ENCODE assay signal across 21 mouse cellular contexts in genomic region chr1:184991191-184991590, GRCm38 (mm10). TPM values are rescaled to one million over a fixed set of nuclear protein-coding genes. Genes with fewer than 3 reads are reported as not detected.
DNase-seq lines count a peak whose midpoint lies in the region; ATAC-seq lines count a peak whose summit lies in the region.
"Had no signal": no experiment of that assay in that cellular context is flagged by ENCODE, and none has a peak within 500 bp of the region (broad histone marks: within the 10 kb centered on the region; RNA-seq: fewer than 3 reads in every experiment).

No protein-coding gene starts in this region.

- no peak overlapping the region for H3K4me2 ChIP-seq in midbrain, embryonic 11.5 days
- no peak overlapping the region for H3K4me2 ChIP-seq in midbrain, embryonic 13.5 days (replicated peaks)

- no peaks in the 10 kb centered on the region for H3K27me3 ChIP-seq in midbrain, embryonic 11.5 days (ENCODE audit: control insufficient read depth, insufficient read depth, low read length)
- no peaks in the 10 kb centered on the region for H3K27me3 ChIP-seq in midbrain, embryonic 13.5 days
- H3K27me3 ChIP-seq: CH12.LX, Patski had no signal

- no peak overlapping the region for H3K4me3 ChIP-seq in midbrain, embryonic 11.5 days (ENCODE audit: low read depth, low read length)
- H3K4me3 ChIP-seq in midbrain, embryonic 13.5 days (replicated peaks) = no peak overlapping the region

- WGBS in midbrain, embryonic 11.5 days = 94% methylated on average over 10 of the region's 10 CpGs
- 90% methylated on average over 10 of the region's 10 CpGs for WGBS in midbrain, embryonic 13.5 days

- no peak overlapping the region for H3K9ac ChIP-seq in midbrain, embryonic 11.5 days (ENCODE audit: low read length)
- no peak overlapping the region for H3K9ac ChIP-seq in midbrain, embryonic 13.5 days (replicated peaks)

- H3K27ac ChIP-seq in midbrain, embryonic 11.5 days (ENCODE audit: low read depth, low read length) = no peak overlapping the region
- no peak overlapping the region for H3K27ac ChIP-seq in midbrain, embryonic 13.5 days

- peaks cover 12% of the 10 kb centered on the region for H3K4me1 ChIP-seq in midbrain, embryonic 11.5 days (ENCODE audit: control insufficient read depth, insufficient read depth, low read length)
- H3K4me1 ChIP-seq in midbrain, embryonic 13.5 days (replicated peaks) = peaks cover 45% of the 10 kb centered on the region

- no peaks in the 10 kb centered on the region for H3K9me3 ChIP-seq in midbrain, embryonic 11.5 days (ENCODE audit: control insufficient read depth, low read length)
- no peaks in the 10 kb centered on the region for H3K9me3 ChIP-seq in midbrain, embryonic 13.5 days

- no peak for ATAC-seq in midbrain, embryonic 11.5 days (ENCODE audit: low FRiP score)
- no peak for ATAC-seq in midbrain, embryonic 13.5 days
- ATAC-seq: activated CD4-positive, CD25-positive, alpha-beta regulatory T cell, adult 4 months; CD4-positive, CD25-positive, alpha-beta regulatory T cell, adult 4 months; Patski had no signal

- H3K36me3 ChIP-seq in midbrain, embryonic 11.5 days (ENCODE audit: control insufficient read depth, insufficient read depth, low read length) = no peaks in the 10 kb centered on the region
- no peaks in the 10 kb centered on the region for H3K36me3 ChIP-seq in midbrain, embryonic 13.5 days
- H3K36me3 ChIP-seq: G1E had no signal

- DNase-seq in heart, adult 11 months = peak; percentile 56
- no peak for DNase-seq in heart, adult 8-10 months (ENCODE audit: low spot score)
- peak; percentile 71 for DNase-seq in midbrain, embryonic 11.5 days (ENCODE audit: low spot score, missing footprints)
- DNase-seq: adrenal gland, adult 2 months; adrenal gland, adult 8-10 months; adrenal gland, postnatal 10 days; adrenal gland, postnatal 14 days; adrenal gland, postnatal 25 days; adrenal gland, postnatal 36 days; B cell, adult 2 months; cerebellum, adult 11 months; cerebellum, adult 11-12 months; cerebellum, adult 18-20 months had no signal

RNA-seq across cellular contexts. Expression of gene Mark1, which starts 8.2 kb away (rescaled TPM):
- 1 to 10 TPM; 8.0 to 9.2 (median 8.6) TPM for total RNA-seq in heart, adult 8-10 months (2022)
- polyA plus RNA-seq in midbrain, embryonic 11.5 days (2014; fragmentation: Nextera tagmentation; extraction: Ambion mirVana) = 5.3 and 5.8 TPM in 2 replicates
- 13.0 TPM in 2 replicates for polyA plus RNA-seq in midbrain, embryonic 13.5 days (2015; fragmentation: Nextera tagmentation; extraction: Ambion mirVana)
- total RNA-seq: CH12.LX, MEL had no signal
- polyA plus RNA-seq: activated CD4-positive, CD25-positive, alpha-beta regulatory T cell, adult 4 months; C2C12; CD4-positive, CD25-positive, alpha-beta regulatory T cell, adult 4 months; G1E had no signal
